Mouse (Mus musculus): Measurements from ENCODE around the gene Map7d2.

DNA sequence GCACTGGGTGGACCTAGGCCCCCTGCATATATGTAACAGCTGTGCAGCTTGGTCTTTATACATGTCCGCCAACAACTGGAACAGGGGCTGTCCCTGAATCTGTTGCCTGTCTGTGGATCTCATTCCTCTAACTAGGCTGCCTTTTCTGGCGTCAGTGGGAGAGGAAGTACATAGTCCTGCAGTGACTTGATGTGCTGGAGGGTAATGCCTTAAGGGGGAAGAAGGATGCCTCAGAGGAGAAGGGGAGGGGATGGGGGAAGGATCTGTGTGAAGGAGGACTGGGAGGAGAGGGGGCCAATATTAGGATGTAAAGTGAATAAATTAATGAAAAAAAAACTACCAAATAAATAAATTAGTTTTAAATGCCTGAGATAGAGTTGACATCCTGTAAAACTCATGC, 88.8 kb downstream of the Map7d2 start:
- TF ChIP-seq CTCF (IDR thresholded peaks at IDR 0.05; ENCODE audit: control insufficient read depth, insufficient read depth, insufficient replicate concordance, low read depth, low read length) (no peak), POLR2A (IDR thresholded peaks at IDR 0.05; ENCODE audit: control insufficient read depth, low read depth, low read length) (no peak)
